Mouse (Mus musculus): ENCODE measurements around the gene Gstp3. TPM values are rescaled to one million over a fixed set of nuclear protein-coding genes. Genes with fewer than 3 reads are reported as not detected.
"Not testable (repeated sequence)": the region's sequence is repeated elsewhere in the genome, so short reads cannot be mapped to it uniquely, and the experiment has no call there.

Gene Gstp3
- polyA plus RNA-seq, 1 experiment: 3.0 TPM

GRCm38 (mm10) chr19:4090446-4090845, 31.1 kb upstream of the Gstp3 start:
- DNase-seq (ENCODE audit: low read depth): no peak

GRCm38 (mm10) chr19:4089128-4089527, 29.8 kb upstream of the Gstp3 start:
- DNase-seq (ENCODE audit: low read depth): no peak

- no peak for DNase-seq (ENCODE audit: low read depth)
These were observed 28.8 kb upstream of the Gstp3 start for GRCm38 (mm10) chr19:4088146-4088545.

GRCm38 (mm10) chr19:4087090-4087489, 27.7 kb upstream of the Gstp3 start:
- DNase-seq (ENCODE audit: low read depth): no peak

- DNase-seq (ENCODE audit: low read depth): no peak
These were observed 26.8 kb upstream of the Gstp3 start for GRCm38 (mm10) chr19:4086156-4086555.

GRCm38 (mm10) chr19:4084984-4085383, 25.6 kb upstream of the Gstp3 start:
- DNase-seq (ENCODE audit: low read depth): no peak

- no peak for DNase-seq (ENCODE audit: low read depth)
These were observed 24.5 kb upstream of the Gstp3 start for GRCm38 (mm10) chr19:4083826-4084225.

- no peak for DNase-seq (ENCODE audit: low read depth)
These were observed 23.9 kb upstream of the Gstp3 start for GRCm38 (mm10) chr19:4083316-4083715.

- DNase-seq (ENCODE audit: low read depth): no peak
These were observed 23.0 kb upstream of the Gstp3 start for GRCm38 (mm10) chr19:4082219-4082965.

- DNase-seq (ENCODE audit: low read depth): no peak
These were observed 22.0 kb upstream of the Gstp3 start, which contains the start of gene Cabp2 for GRCm38 (mm10) chr19:4081394-4081793. TSS of gene Cabp2 (plus strand) at chr19:4081578.

GRCm38 (mm10) chr19:4080511-4081009, 21.2 kb upstream of the Gstp3 start:
- no peak for DNase-seq (ENCODE audit: low read depth)

GRCm38 (mm10) chr19:4079594-4079993, 20.2 kb upstream of the Gstp3 start:
- no peak for DNase-seq (ENCODE audit: low read depth)

GRCm38 (mm10) chr19:4075531-4075930, 16.2 kb upstream of the Gstp3 start:
- no peak for DNase-seq (ENCODE audit: low read depth)

- no peak for DNase-seq (ENCODE audit: low read depth)
These were observed 13.5 kb upstream of the Gstp3 start for GRCm38 (mm10) chr19:4072706-4073424.

- DNase-seq (ENCODE audit: low read depth): no peak
These were observed 12.0 kb upstream of the Gstp3 start for GRCm38 (mm10) chr19:4071406-4071805.

- no peak for DNase-seq (ENCODE audit: low read depth)
These were observed 11.4 kb upstream of the Gstp3 start for GRCm38 (mm10) chr19:4070756-4071155.

GRCm38 (mm10) chr19:4070311-4070710, 10.9 kb upstream of the Gstp3 start:
- no peak for DNase-seq (ENCODE audit: low read depth)

- DNase-seq (ENCODE audit: low read depth): no peak
These were observed 9.5 kb upstream of the Gstp3 start for GRCm38 (mm10) chr19:4068717-4069410.

- not testable (repeated sequence) for DNase-seq (ENCODE audit: low read depth)
These were observed 8.9 kb upstream of the Gstp3 start for GRCm38 (mm10) chr19:4068242-4068641.

- no peak for DNase-seq (ENCODE audit: low read depth)
These were observed 7.5 kb upstream of the Gstp3 start for GRCm38 (mm10) chr19:4066877-4067276.

GRCm38 (mm10) chr19:4066280-4066679, 6.9 kb upstream of the Gstp3 start:
- no peak for DNase-seq (ENCODE audit: low read depth)

GRCm38 (mm10) chr19:4064501-4064900, 5.1 kb upstream of the Gstp3 start:
- DNase-seq (ENCODE audit: low read depth): not testable (repeated sequence)

Data from gonadal fat pad, adult 2 months (tissue).